Mouse (Mus musculus) frontal cortex, postnatal 36 days (tissue): ENCODE measurements around the gene Lmna.

Experiments used
- DNase-seq, 2 experiments: peaks; one replicate each; pipeline ENCODE4 v3.0.0; 2022; ENCODE audit warnings: low spot score in 2 of 2

Lmna gene

GRCm38 (mm10) chr3:88539397-88539796 is 29.6 kb upstream of the Lmna start:
- DNase-seq = no peak

- DNase-seq = no peak
Measured at GRCm38 (mm10) chr3:88538271-88539145, 28.8 kb upstream of the Lmna start.

GRCm38 (mm10) chr3:88537146-88537545 is 27.4 kb upstream of the Lmna start:
- DNase-seq = no peak

- DNase-seq = peak; percentile 68 to 82
Measured at GRCm38 (mm10) chr3:88536103-88536930, 26.6 kb upstream of the Lmna start.

- DNase-seq = no peak
Measured at GRCm38 (mm10) chr3:88535527-88535926, 25.8 kb upstream of the Lmna start.

GRCm38 (mm10) chr3:88535005-88535404 is 25.2 kb upstream of the Lmna start:
- no peak for DNase-seq

GRCm38 (mm10) chr3:88533706-88534105 is 23.9 kb upstream of the Lmna start:
- no peak for DNase-seq

GRCm38 (mm10) chr3:88532689-88533511 is 23.1 kb upstream of the Lmna start:
- DNase-seq = no peak

GRCm38 (mm10) chr3:88532299-88532674 is 22.5 kb upstream of the Lmna start, which contains the start of gene Mex3a:
Gene Mex3a (plus strand): TSS chr3:88532395.
- no peak for DNase-seq

- DNase-seq = peak; percentile 85 to 89
Measured at GRCm38 (mm10) chr3:88531348-88532298, 21.9 kb upstream of the Lmna start.

- no peak for DNase-seq
Measured at GRCm38 (mm10) chr3:88530082-88530864, 20.5 kb upstream of the Lmna start.

GRCm38 (mm10) chr3:88529204-88530000 is 19.6 kb upstream of the Lmna start:
- DNase-seq = no peak

- DNase-seq = no peak
Measured at GRCm38 (mm10) chr3:88528646-88529045, 18.9 kb upstream of the Lmna start.

- DNase-seq = no peak
Measured at GRCm38 (mm10) chr3:88527565-88527964, 17.8 kb upstream of the Lmna start.

- peak; percentile 68 to 80 for DNase-seq
Measured at GRCm38 (mm10) chr3:88526157-88527131, 16.7 kb upstream of the Lmna start.

- no peak for DNase-seq
Measured at GRCm38 (mm10) chr3:88525021-88525420, 15.3 kb upstream of the Lmna start.

- DNase-seq = no peak
Measured at GRCm38 (mm10) chr3:88523027-88523426, 13.3 kb upstream of the Lmna start.
